Mouse (Mus musculus): ENCODE results near the gene Olfr612.

DNA sequence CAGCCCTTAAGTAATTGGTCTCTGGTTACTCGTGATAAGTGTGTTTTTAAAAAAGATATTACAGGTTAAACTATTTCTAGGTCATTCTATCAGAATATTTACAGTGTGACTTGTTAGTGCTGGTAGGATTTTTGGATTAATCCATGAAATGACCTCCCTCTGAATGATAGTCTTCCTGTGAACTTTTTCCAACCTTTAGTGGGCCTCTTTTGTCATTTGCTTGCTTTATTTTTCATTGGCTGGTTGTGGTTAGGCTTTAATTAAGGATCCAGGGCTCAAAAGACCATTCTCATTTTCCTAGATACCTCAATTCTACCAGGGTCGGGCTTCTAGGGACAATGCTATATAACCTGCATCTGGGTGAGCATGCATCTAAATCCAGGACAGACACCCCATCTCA, 47.3 kb upstream of the Olfr612 start, which contains the start of gene Olfr618:
- TF ChIP-seq TAL1 (IDR thresholded peaks at IDR 0.05; ENCODE audit: low read length) (no peak), GATA1 (IDR thresholded peaks at IDR 0.05; ENCODE audit: low read length) (no peak)
